ENCODE assay signal across 17 mouse cellular contexts in genomic region chr9:32448766-32449165, GRCm38 (mm10).
"Had no signal": no experiment of that assay in that cellular context is flagged by ENCODE, and none has a peak within 500 bp of the region (broad histone marks: within the 10 kb centered on the region; RNA-seq: fewer than 3 reads in every experiment).

No protein-coding gene starts in this region.

- ATAC-seq: liver, embryonic 12.5 days; liver, postnatal 0 days; lung, postnatal 0 days; midbrain, embryonic 13.5 days; midbrain, embryonic 15.5 days; midbrain, embryonic 16.5 days had no signal

- DNase-seq: left cerebral cortex, postnatal 4 days; liver; liver, embryonic 13.5 days; liver, postnatal 0 days; lung, adult 18-20 months; lung, adult 2 months; lung, embryonic 14.5 days; lung, postnatal 10 days; lung, postnatal 14 days; lung, postnatal 36 days; lung, postnatal 4 days; midbrain, embryonic 14.5 days had no signal
